Mouse (Mus musculus) embryonic facial prominence, embryonic 10.5 days (tissue): ENCODE measurements around the gene Eid2. TPM values are rescaled to one million over a fixed set of nuclear protein-coding genes. Genes with fewer than 3 reads are reported as not detected.

Experiments used
- polyA plus RNA-seq: library from polyadenylated mRNA; unstranded; fragments of >200 nt; fragmentation: Nextera tagmentation; extraction: Ambion mirVana; gene quantifications from 2 replicates; pipeline ENCODE4 v1.2.1, GENCODE M21; 2016

The Eid2 gene
- polyA plus RNA-seq, 1 experiment from 2014 or later = 2.7 TPM

Other genes with a start within 250 kb of the Eid2 start
- gene Psmc4, start 217.8 kb upstream of the Eid2 start, polyA plus RNA-seq = 416 and 431 TPM in 2 replicates
- gene Fcgbp, start 196.6 kb upstream of the Eid2 start, polyA plus RNA-seq = 0.30 and 0.88 TPM in 2 replicates
- 0.03 and 0.06 TPM in 2 replicates for gene 9530053A07Rik, start 138.4 kb upstream of the Eid2 start, polyA plus RNA-seq
- 171 and 181 TPM in 2 replicates for gene Fbl, start 98.2 kb upstream of the Eid2 start, polyA plus RNA-seq
- 16.6 TPM in 2 replicates for gene Dyrk1b, start 88.4 kb upstream of the Eid2 start, polyA plus RNA-seq
- 9.3 and 9.7 TPM in 2 replicates for gene Eid2b, start 9.9 kb downstream of the Eid2 start, polyA plus RNA-seq
- gene Selenov, start 23.3 kb downstream of the Eid2 start, polyA plus RNA-seq = 0.18 and 0.49 TPM in 2 replicates
- 7.3 and 13.9 TPM in 2 replicates for gene Dll3, start 34.4 kb downstream of the Eid2 start, polyA plus RNA-seq
- gene Timm50, start 44.2 kb downstream of the Eid2 start, polyA plus RNA-seq = 215 and 243 TPM in 2 replicates
- gene Supt5, start 70.9 kb downstream of the Eid2 start, polyA plus RNA-seq = 122 and 124 TPM in 2 replicates
- gene Rps16, start 82.8 kb downstream of the Eid2 start, polyA plus RNA-seq = 1,023 and 1,043 TPM in 2 replicates
- gene Plekhg2, start 104.7 kb downstream of the Eid2 start, polyA plus RNA-seq = 93.4 and 101 TPM in 2 replicates
- gene Zfp36, start 112.4 kb downstream of the Eid2 start, polyA plus RNA-seq = 5.6 and 5.7 TPM in 2 replicates
- gene Med29, start 124.8 kb downstream of the Eid2 start, polyA plus RNA-seq = 61.9 and 62.6 TPM in 2 replicates
- 88.3 and 89.0 TPM in 2 replicates for gene Paf1, start 125.1 kb downstream of the Eid2 start, polyA plus RNA-seq
- 6.9 and 7.1 TPM in 2 replicates for gene Gmfg, start 169.6 kb downstream of the Eid2 start, polyA plus RNA-seq
- gene Lrfn1, start 184.1 kb downstream of the Eid2 start, polyA plus RNA-seq = 4.9 TPM in 2 replicates
- gene Ifnl2, start 242.6 kb downstream of the Eid2 start, polyA plus RNA-seq = not detected in 2 replicates